Comparison of ENCODE assay signal across 22 mouse cellular contexts in genomic region chr10:9832937-9833336, GRCm38 (mm10).
"Had no signal": no experiment of that assay in that cellular context is flagged by ENCODE, and none has a peak within 500 bp of the region (broad histone marks: within the 10 kb centered on the region; RNA-seq: fewer than 3 reads in every experiment).

No protein-coding gene starts in this region.

- H3K9ac ChIP-seq: kidney, embryonic 15.5 days; limb, embryonic 12.5 days; liver, embryonic 13.5 days; neural tube, embryonic 13.5 days; stomach, embryonic 15.5 days had no signal

- H3K4me3 ChIP-seq: kidney, embryonic 15.5 days; left cerebral cortex, adult 2 months; limb, embryonic 12.5 days; liver, embryonic 13.5 days; myocyte; neural tube, embryonic 13.5 days; stomach, embryonic 15.5 days had no signal

- H3K27me3 ChIP-seq: kidney, embryonic 15.5 days; limb, embryonic 12.5 days; liver, embryonic 13.5 days; neural tube, embryonic 13.5 days; stomach, embryonic 15.5 days had no signal

- H3K4me2 ChIP-seq: kidney, embryonic 15.5 days; limb, embryonic 12.5 days; liver, embryonic 13.5 days; midbrain, embryonic 11.5 days; neural tube, embryonic 13.5 days; stomach, embryonic 15.5 days had no signal

- DNase-seq: kidney, adult 8-10 months; kidney, postnatal 10 days; kidney, postnatal 36 days; layer of hippocampus, postnatal 36 days; liver, embryonic 13.5 days; lung, adult 2 months; lung, postnatal 14 days; lung, postnatal 4 days; retina, postnatal 1 day; right cerebral cortex, postnatal 25 days; spleen, adult 18-20 months; thymus, adult 2 months; thymus, postnatal 14 days; thymus, postnatal 4 days had no signal

- H3K36me3 ChIP-seq: stomach, embryonic 15.5 days had no signal

- H3K4me1 ChIP-seq: kidney, embryonic 15.5 days; limb, embryonic 12.5 days; liver, embryonic 13.5 days; neural tube, embryonic 13.5 days; stomach, embryonic 15.5 days had no signal

- H3K9me3 ChIP-seq: kidney, embryonic 15.5 days; limb, embryonic 12.5 days; liver, embryonic 13.5 days; neural tube, embryonic 13.5 days; stomach, embryonic 15.5 days had no signal

- ATAC-seq: midbrain, embryonic 16.5 days had no signal

- H3K27ac ChIP-seq: kidney, embryonic 15.5 days; left cerebral cortex, adult 2 months; limb, embryonic 12.5 days; liver, embryonic 13.5 days; neural tube, embryonic 13.5 days; stomach, embryonic 15.5 days had no signal
